11 mouse cellular contexts compared by ENCODE assay signal in the genomic region with DNA sequence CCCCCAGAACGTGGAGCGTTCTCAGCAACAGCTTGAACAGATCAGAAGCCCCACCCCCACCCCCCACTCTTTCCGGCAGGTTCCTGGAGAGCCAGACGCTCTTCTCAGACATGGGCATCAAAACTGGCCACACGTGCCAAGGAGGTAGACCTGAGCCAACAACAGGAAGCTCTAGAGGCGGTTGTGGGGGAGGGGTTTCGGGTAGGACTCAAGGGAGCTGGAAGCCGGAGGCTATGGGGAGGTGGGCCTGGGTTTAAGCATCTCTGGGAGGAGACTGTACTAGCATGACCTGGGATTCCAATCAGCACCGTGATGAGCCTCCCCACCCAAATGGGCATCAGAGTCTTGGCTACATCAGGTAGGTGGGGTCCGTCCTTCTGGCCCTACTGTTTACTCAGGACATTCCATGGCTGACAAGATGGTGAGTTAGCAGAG. TPM values are rescaled to one million over a fixed set of nuclear protein-coding genes. Genes with fewer than 3 reads are reported as not detected.
A peak's percentile ranks its signal among the peaks of the same experiment; 100 is the strongest.
DNase-seq lines count a peak whose midpoint lies in the region; ATAC-seq and TF ChIP-seq lines count a peak whose summit lies in the region.
"Had no signal": no experiment of that assay in that cellular context is flagged by ENCODE, and none has a peak within 500 bp of the region (broad histone marks: within the 10 kb centered on the region; RNA-seq: fewer than 3 reads in every experiment).

No protein-coding gene starts in this region.

- WGBS in intestine, embryonic 16.5 days, result 35% methylated on average over 10 of the region's 10 CpGs
- WGBS in intestine, embryonic 15.5 days, result 40% methylated on average over 10 of the region's 10 CpGs

- peaks cover 32% of the 10 kb centered on the region for H3K4me1 ChIP-seq in intestine, embryonic 16.5 days (ENCODE audit: control insufficient read depth, insufficient read depth, low read length)
- peaks cover 36% of the 10 kb centered on the region for H3K4me1 ChIP-seq in intestine, embryonic 15.5 days (replicated peaks)

- no peaks in the 10 kb centered on the region for H3K27me3 ChIP-seq in intestine, embryonic 16.5 days (replicated peaks; ENCODE audit: control insufficient read depth, insufficient read depth, low read length)
- no peaks in the 10 kb centered on the region for H3K27me3 ChIP-seq in intestine, embryonic 15.5 days (replicated peaks)
- no peaks in the 10 kb centered on the region for H3K27me3 ChIP-seq in C2C12 (ENCODE audit: control insufficient read depth, insufficient read depth, insufficient read length)
- H3K27me3 ChIP-seq: neural tube, embryonic 12.5 days had no signal

- no peak for TF ChIP-seq POLR2A in brain, embryonic 14.5 days (IDR thresholded peaks at IDR 0.05; ENCODE audit: borderline replicate concordance, extremely low read depth, insufficient read depth, insufficient read length, poor library complexity, severe bottlenecking)

- ATAC-seq in intestine, embryonic 16.5 days, result peak; percentile 21; the same call in 1 of the 2 replicates
- ATAC-seq in intestine, embryonic 15.5 days, result no peak
- no peak for ATAC-seq in cerebellum, adult (ENCODE audit: insufficient number of reproducible peaks, low FRiP score, low TSS enrichment)
- ATAC-seq: liver, embryonic 12.5 days had no signal

- no peaks in the 10 kb centered on the region for H3K36me3 ChIP-seq in intestine, embryonic 16.5 days (ENCODE audit: control insufficient read depth, insufficient read depth, low read length)
- no peaks in the 10 kb centered on the region for H3K36me3 ChIP-seq in intestine, embryonic 15.5 days
- H3K36me3 ChIP-seq in C2C12 (ENCODE audit: control insufficient read depth, insufficient read depth), result no peaks in the 10 kb centered on the region
- H3K36me3 ChIP-seq: liver, embryonic 12.5 days; neural tube, embryonic 12.5 days had no signal

- H3K9me3 ChIP-seq in intestine, embryonic 16.5 days (ENCODE audit: control insufficient read depth, low read length), result no peaks in the 10 kb centered on the region
- no peaks in the 10 kb centered on the region for H3K9me3 ChIP-seq in intestine, embryonic 15.5 days
- H3K9me3 ChIP-seq: liver, embryonic 12.5 days; neural tube, embryonic 12.5 days had no signal

- no peaks in the 10 kb centered on the region for H3K79me3 ChIP-seq in C2C12 (ENCODE audit: low read depth)

- H3K79me2 ChIP-seq in C2C12 (ENCODE audit: control insufficient read depth, insufficient read depth), result peaks cover 13% of the 10 kb centered on the region

- no peak overlapping the region for H3K4me2 ChIP-seq in intestine, embryonic 16.5 days (ENCODE audit: low read depth, low read length)
- H3K4me2 ChIP-seq in intestine, embryonic 15.5 days (replicated peaks), result no peak overlapping the region
- H3K4me2 ChIP-seq: liver, embryonic 12.5 days; neural tube, embryonic 12.5 days had no signal

- no peak overlapping the region for H3K4me3 ChIP-seq in intestine, embryonic 16.5 days (ENCODE audit: low read length)
- H3K4me3 ChIP-seq in intestine, embryonic 15.5 days (replicated peaks), result no peak overlapping the region
- no peak overlapping the region for H3K4me3 ChIP-seq in C2C12 (ENCODE audit: insufficient read depth, poor library complexity, severe bottlenecking)
- H3K4me3 ChIP-seq: liver, embryonic 12.5 days; neural tube, embryonic 12.5 days had no signal

- no peak overlapping the region for H3ac ChIP-seq in C2C12 (ENCODE audit: control insufficient read depth, insufficient read length, low read depth)

- H3K9ac ChIP-seq in intestine, embryonic 16.5 days (ENCODE audit: low read depth, low read length), result no peak overlapping the region
- H3K9ac ChIP-seq in intestine, embryonic 15.5 days, result no peak overlapping the region
- H3K9ac ChIP-seq: liver, embryonic 12.5 days; neural tube, embryonic 12.5 days had no signal

- no peak for TF ChIP-seq CTCF in C2C12 (IDR thresholded peaks at IDR 0.05; ENCODE audit: control insufficient read depth, insufficient read depth, insufficient read length)
- no peak for TF ChIP-seq CTCF in brain, embryonic 14.5 days (IDR thresholded peaks at IDR 0.05; ENCODE audit: borderline replicate concordance, extremely low read depth, insufficient read depth, insufficient read length)

- DNase-seq in brain, embryonic 14.5 days (ENCODE audit: low read depth), result peak; percentile 85
- peak; percentile 70 to 77 for DNase-seq in lung, adult 18-20 months
- no peak for DNase-seq in liver
- no peak for DNase-seq in adrenal gland, adult (ENCODE audit: inconsistent age in 2 of 2, low spot score in 1 of 2)
- DNase-seq: gastrocnemius, postnatal 10 days had no signal

- H3K27ac ChIP-seq in intestine, embryonic 16.5 days (ENCODE audit: low read length), result no peak overlapping the region
- H3K27ac ChIP-seq in intestine, embryonic 15.5 days, result no peak overlapping the region
- H3K27ac ChIP-seq: liver, embryonic 12.5 days; neural tube, embryonic 12.5 days had no signal

TF ChIP-seq in C2C12, 6 proteins besides CTCF, POLR2A, EP300 and RAD21:
- TF ChIP-seq MAX (IDR thresholded peaks at IDR 0.05) (peak; percentile 43), MYOD1 (IDR thresholded peaks at IDR 0.05; ENCODE audit: control insufficient read depth, insufficient read length, low read depth) (no peak)

RNA-seq across cellular contexts. Expression of gene Timp2, which starts 5.4 kb away (rescaled TPM):
- 30.9 and 45.1 TPM in 2 replicates for polyA plus RNA-seq in intestine, embryonic 16.5 days (2015; fragmentation: Nextera tagmentation; extraction: Ambion mirVana)
- 58.8 and 60.2 TPM in 2 replicates for polyA plus RNA-seq in intestine, embryonic 15.5 days (2015; fragmentation: Nextera tagmentation; extraction: Ambion mirVana)
- 372 TPM for polyA plus RNA-seq in C2C12 (2012; fragmentation: generic; extraction: Trizol)
- 77.6 and 95.4 TPM in 2 replicates for polyA plus RNA-seq in brain, embryonic 14.5 days (2012; rRNA removed)

RNA-seq across cellular contexts. Expression of gene Cep295nl, which starts 18.6 kb away (rescaled TPM):
- polyA plus RNA-seq in intestine, embryonic 16.5 days (2015; fragmentation: Nextera tagmentation; extraction: Ambion mirVana), result 0.20 and 0.24 TPM in 2 replicates
- polyA plus RNA-seq in intestine, embryonic 15.5 days (2015; fragmentation: Nextera tagmentation; extraction: Ambion mirVana), result 0.23 and 0.24 TPM in 2 replicates
- 1.4 TPM for polyA plus RNA-seq in C2C12 (2012; fragmentation: generic; extraction: Trizol)
- 0.10 and 0.45 TPM in 2 replicates for polyA plus RNA-seq in brain, embryonic 14.5 days (2012; rRNA removed)

RNA-seq across cellular contexts. Expression of gene Lgals3bp, which starts 41.0 kb away (rescaled TPM):
- polyA plus RNA-seq in intestine, embryonic 16.5 days (2015; fragmentation: Nextera tagmentation; extraction: Ambion mirVana), result 226 and 234 TPM in 2 replicates
- 153 and 171 TPM in 2 replicates for polyA plus RNA-seq in intestine, embryonic 15.5 days (2015; fragmentation: Nextera tagmentation; extraction: Ambion mirVana)
- polyA plus RNA-seq in C2C12 (2012; fragmentation: generic; extraction: Trizol), result 6.6 TPM
- polyA plus RNA-seq in brain, embryonic 14.5 days (2012; rRNA removed), result 5.6 and 7.0 TPM in 2 replicates

RNA-seq across cellular contexts. Expression of gene Cant1, which starts 58.0 kb away (rescaled TPM):
- 38.7 and 44.1 TPM in 2 replicates for polyA plus RNA-seq in intestine, embryonic 16.5 days (2015; fragmentation: Nextera tagmentation; extraction: Ambion mirVana)
- 39.7 and 44.3 TPM in 2 replicates for polyA plus RNA-seq in intestine, embryonic 15.5 days (2015; fragmentation: Nextera tagmentation; extraction: Ambion mirVana)
- 29.7 TPM for polyA plus RNA-seq in C2C12 (2012; fragmentation: generic; extraction: Trizol)
- 38.8 and 45.7 TPM in 2 replicates for polyA plus RNA-seq in brain, embryonic 14.5 days (2012; rRNA removed)

Comparison
In these comparisons a context has a peak if more than half of its experiments do, and no peak if none do; other contexts are left out.
1. DNase-seq: peak in brain, embryonic 14.5 days (single experiment) and lung, adult 18-20 months (2 of 2); none in liver (single experiment) and adrenal gland, adult (0 of 2).
2. RNA of gene Lgals3bp, which starts 41.0 kb away (polyA plus RNA-seq): 226 to 234 TPM in intestine, embryonic 16.5 days and 153 to 171 TPM in intestine, embryonic 15.5 days; 5.6 to 7.0 TPM in brain, embryonic 14.5 days and 6.6 TPM in C2C12 (single experiment); every median in the first group is over 10 times any median in the second.